Comparison of ENCODE assay signal across 9 mouse cellular contexts in genomic region chr5:23676156-23677071, GRCm38 (mm10). TPM values are rescaled to one million over a fixed set of nuclear protein-coding genes. Genes with fewer than 3 reads are reported as not detected.
DNase-seq lines count a peak whose midpoint lies in the region; ATAC-seq and TF ChIP-seq lines count a peak whose summit lies in the region.
"Had no signal": no experiment of that assay in that cellular context is flagged by ENCODE, and none has a peak within 500 bp of the region (broad histone marks: within the 10 kb centered on the region; RNA-seq: fewer than 3 reads in every experiment).

No protein-coding gene starts in this region.

- no peak for TF ChIP-seq RAD21 in MEL (IDR thresholded peaks at IDR 0.05; ENCODE audit: low read depth, low read length)

- H3K27me3 ChIP-seq in MEL (ENCODE audit: control insufficient read depth in 1 of 2, insufficient read depth in 2 of 2, low read length in 2 of 2), result no peaks in the 10 kb centered on the region
- H3K27me3 ChIP-seq in embryonic facial prominence, embryonic 10.5 days (replicated peaks; ENCODE audit: low read depth, poor library complexity, severe bottlenecking), result no peaks in the 10 kb centered on the region
- peaks cover 42% of the 10 kb centered on the region for H3K27me3 ChIP-seq in megakaryocyte, embryonic 14.5 days (replicated peaks)
- H3K27me3 ChIP-seq in stomach, embryonic 15.5 days (replicated peaks), result no peaks in the 10 kb centered on the region

- H3K36me3 ChIP-seq in MEL (ENCODE audit: control insufficient read depth in 1 of 2, insufficient read depth in 2 of 2, low read length in 2 of 2), result peaks cover 0 to 10% of the 10 kb centered on the region in 2 experiments; a peak in 2 of 4 replicates
- no peaks in the 10 kb centered on the region for H3K36me3 ChIP-seq in embryonic facial prominence, embryonic 10.5 days (replicated peaks)
- H3K36me3 ChIP-seq in megakaryocyte, embryonic 14.5 days (replicated peaks; ENCODE audit: low read length), result no peaks in the 10 kb centered on the region
- no peaks in the 10 kb centered on the region for H3K36me3 ChIP-seq in stomach, embryonic 15.5 days

- peak; percentile 53 to 82 for DNase-seq in adrenal gland, adult (ENCODE audit: inconsistent age in 2 of 2, low spot score in 1 of 2)
- DNase-seq in adrenal gland, postnatal 10 days, result no peak
- peak; percentile 80 for DNase-seq in MEL (ENCODE audit: low read depth, low spot score)
- DNase-seq in embryonic facial prominence, embryonic 10.5 days (ENCODE audit: low spot score), result no peak
- peak; percentile 39 for DNase-seq in heart, postnatal 4 days
- DNase-seq in left cerebral cortex, adult 11 months (ENCODE audit: low spot score), result peak; percentile 16

- peak overlapping the region; percentile 55 to 95 for H3K4me3 ChIP-seq in MEL (ENCODE audit: control insufficient read depth in 1 of 2, insufficient read depth in 1 of 2, low read depth in 2 of 2, low read length in 2 of 2)
- H3K4me3 ChIP-seq in embryonic facial prominence, embryonic 10.5 days, result peak overlapping the region; percentile 96
- H3K4me3 ChIP-seq in megakaryocyte, embryonic 14.5 days (replicated peaks), result peak overlapping the region; percentile 94
- peak overlapping the region; percentile 92 for H3K4me3 ChIP-seq in stomach, embryonic 15.5 days (replicated peaks)

- peaks cover 2 to 5% of the 10 kb centered on the region in 2 experiments; a peak in 2 of 4 replicates for H3K4me1 ChIP-seq in MEL (ENCODE audit: control insufficient read depth in 1 of 2, insufficient read depth in 2 of 2, low read length in 2 of 2)
- H3K4me1 ChIP-seq in embryonic facial prominence, embryonic 10.5 days, result peaks cover 12% of the 10 kb centered on the region; the same call in 1 of the 2 replicates
- H3K4me1 ChIP-seq in megakaryocyte, embryonic 14.5 days, result peaks cover 11% of the 10 kb centered on the region
- 0 out of 2 replicates have a peak, but pooled peaks cover 3% of the 10 kb centered on the region for H3K4me1 ChIP-seq in stomach, embryonic 15.5 days

- no peaks in the 10 kb centered on the region for H3K9me3 ChIP-seq in MEL (replicated peaks; ENCODE audit: insufficient read depth, low read length)
- H3K9me3 ChIP-seq in embryonic facial prominence, embryonic 10.5 days, result no peaks in the 10 kb centered on the region
- H3K9me3 ChIP-seq in megakaryocyte, embryonic 14.5 days, result no peaks in the 10 kb centered on the region
- H3K9me3 ChIP-seq in stomach, embryonic 15.5 days, result no peaks in the 10 kb centered on the region

- peak; percentile 36 for ATAC-seq in stomach, embryonic 15.5 days (ENCODE audit: insufficient read depth, low FRiP score, low read depth)

- no peak for TF ChIP-seq EP300 in MEL (IDR thresholded peaks at IDR 0.05; ENCODE audit: low read depth in 1 of 2, low read length in 2 of 2)

- TF ChIP-seq POLR2A in MEL (IDR thresholded peaks at IDR 0.05; ENCODE audit: control insufficient read depth in 1 of 2, insufficient read depth in 1 of 2, low read depth in 1 of 2, low read length in 2 of 2, poor library complexity in 1 of 2), result no peak

- peak overlapping the region; percentile 32 for H3K9ac ChIP-seq in MEL (ENCODE audit: control insufficient read depth, low read depth, low read length, poor library complexity, severe bottlenecking)
- H3K9ac ChIP-seq in stomach, embryonic 15.5 days, result peak overlapping the region; percentile 37; the same call in 1 of the 2 replicates

- H3K79me2 ChIP-seq in MEL (ENCODE audit: control insufficient read depth, insufficient read depth, low read length, poor library complexity), result peaks cover 5% of the 10 kb centered on the region

- no peak overlapping the region for H3K27ac ChIP-seq in MEL (ENCODE audit: control insufficient read depth, low read depth, low read length)
- peak overlapping the region; percentile 92 for H3K27ac ChIP-seq in embryonic facial prominence, embryonic 10.5 days (replicated peaks)
- H3K27ac ChIP-seq in stomach, embryonic 15.5 days, result peak overlapping the region; percentile 11; the same call in 1 of the 2 replicates
- H3K27ac ChIP-seq: macrophage had no signal

- peak overlapping the region; percentile 97 for H3K4me2 ChIP-seq in stomach, embryonic 15.5 days

- WGBS in embryonic facial prominence, embryonic 10.5 days, result 7% methylated on average over 41 of the region's 41 CpGs
- 13% methylated on average over 27 of the region's 41 CpGs for WGBS in stomach, embryonic 15.5 days

- TF ChIP-seq CTCF in MEL (IDR thresholded peaks at IDR 0.05 in 2 of 3, conservative IDR thresholded peaks at IDR 0.05 in 1 of 3; ENCODE audit: control insufficient read depth in 1 of 3, insufficient read depth in 1 of 3, low read depth in 2 of 3, low read length in 3 of 3, poor library complexity in 1 of 3, severe bottlenecking in 1 of 3), result no peak

TF ChIP-seq in MEL, 35 proteins besides CTCF, POLR2A, EP300 and RAD21:
- TF ChIP-seq HCFC1 (IDR thresholded peaks at IDR 0.05; ENCODE audit: low read depth, low read length) (no peak), ZNF384 (IDR thresholded peaks at IDR 0.05; ENCODE audit: low read depth, low read length) (peak; percentile 64; the same call in 1 of the 2 replicates), SIN3A (IDR thresholded peaks at IDR 0.05; ENCODE audit: low read length) (peak; percentile 38; the same call in 1 of the 2 replicates), RCOR1 (IDR thresholded peaks at IDR 0.05; ENCODE audit: low read depth, low read length) (peak; percentile 59), CHD1 (IDR thresholded peaks at IDR 0.05; ENCODE audit: low read depth, low read length) (0 out of 2 replicates have a peak, but pooled peaks have one; percentile 13), GATA1 (IDR thresholded peaks at IDR 0.05; ENCODE audit: low read depth, low read length) (peak; percentile 39; the same call in 1 of the 2 replicates), MEF2A (IDR thresholded peaks at IDR 0.05; ENCODE audit: extremely low read depth, insufficient replicate concordance, low read depth, low read length, poor library complexity, severe bottlenecking) (no peak), UBTF (IDR thresholded peaks at IDR 0.05; ENCODE audit: borderline replicate concordance, insufficient read depth, low read depth, low read length) (peak; percentile 71; the same call in 1 of the 2 replicates)

RNA-seq across cellular contexts. Expression of gene Srpk2, which starts 8.0 kb away (rescaled TPM):
- 10 to 100 TPM; 43.0 to 50.7 TPM for total RNA-seq in adrenal gland, postnatal 10 days (2021)
- 11.2 and 13.3 TPM in 2 replicates for total RNA-seq in MEL (2012; rRNA removed)
- polyA plus RNA-seq in MEL (2012; ENCODE audit: insufficient read depth in 1 of 2, insufficient read length in 2 of 2, low read depth in 1 of 2, low replicate concordance in 2 of 2, missing spikeins in 1 of 2), result 10 to 100 TPM; 16.9 to 41.7 TPM
- polyA plus RNA-seq in embryonic facial prominence, embryonic 10.5 days (2016; fragmentation: Nextera tagmentation; extraction: Ambion mirVana), result 48.5 and 57.1 TPM in 2 replicates
- 10 to 100 TPM; 61.5 to 68.3 TPM for total RNA-seq in heart, postnatal 4 days (2021)
- polyA plus RNA-seq in megakaryocyte, embryonic 14.5 days (2012; ENCODE audit: insufficient read depth, low replicate concordance), result 1.5 TPM in 1 of 2 replicates, not detected in the other
- polyA plus RNA-seq in stomach, embryonic 15.5 days (2015; fragmentation: Nextera tagmentation; extraction: Ambion mirVana), result 40.3 and 41.1 TPM in 2 replicates

Comparison
In these comparisons a context has a peak if more than half of its experiments do, and no peak if none do; other contexts are left out.
1. DNase-seq: peak in adrenal gland, adult (2 of 2), MEL (single experiment), heart, postnatal 4 days (single experiment) and left cerebral cortex, adult 11 months (single experiment); none in adrenal gland, postnatal 10 days (single experiment) and embryonic facial prominence, embryonic 10.5 days (single experiment).
2. Peak in every context shown above with its lines, with median percentiles within 50 percentile points of each other: H3K4me3 ChIP-seq.